9 mouse cellular contexts compared by ENCODE assay signal in the genomic region with DNA sequence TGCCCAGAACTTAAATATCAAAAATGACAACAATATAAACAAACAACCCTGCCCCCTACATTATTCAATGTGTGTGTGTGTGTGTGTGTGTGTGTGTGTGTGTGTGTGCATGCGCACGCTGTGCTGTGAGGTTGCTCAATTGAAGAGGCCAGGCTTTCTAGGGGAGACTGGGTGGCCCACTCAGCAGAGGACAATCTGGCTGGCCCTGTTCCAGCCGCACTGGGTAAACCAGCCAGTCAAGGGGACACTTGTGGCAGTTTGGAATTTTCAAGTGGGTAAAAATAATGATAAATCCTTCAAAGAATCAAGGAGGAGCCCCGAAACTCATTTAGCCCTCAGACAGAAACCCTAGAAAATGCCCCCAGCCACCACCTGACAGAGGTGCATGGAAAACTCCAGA.
DNase-seq lines count a peak whose midpoint lies in the region; ATAC-seq and TF ChIP-seq lines count a peak whose summit lies in the region.
"Had no signal": no experiment of that assay in that cellular context is flagged by ENCODE, and none has a peak within 500 bp of the region (broad histone marks: within the 10 kb centered on the region; RNA-seq: fewer than 3 reads in every experiment).

No protein-coding gene starts in this region.

- H3K27ac ChIP-seq in midbrain, embryonic 10.5 days (replicated peaks) = peak overlapping the region; percentile 58; the same call in 1 of the 2 replicates
- H3K27ac ChIP-seq in midbrain, embryonic 15.5 days = no peak overlapping the region
- H3K27ac ChIP-seq in forebrain, embryonic 12.5 days = no peak overlapping the region
- H3K27ac ChIP-seq in lung, postnatal 0 days (ENCODE audit: low read length) = 0 out of 2 replicates have a peak overlapping the region, but pooled peaks have one; percentile 22

- no peak overlapping the region for H3K4me3 ChIP-seq in midbrain, embryonic 10.5 days
- no peak overlapping the region for H3K4me3 ChIP-seq in midbrain, embryonic 15.5 days
- H3K4me3 ChIP-seq in forebrain, embryonic 12.5 days (replicated peaks) = no peak overlapping the region
- no peak overlapping the region for H3K4me3 ChIP-seq in lung, postnatal 0 days (ENCODE audit: low read depth, low read length)

- no peak for ATAC-seq in midbrain, embryonic 15.5 days (replicated peaks)
- peak; percentile 62; the same call in 1 of the 2 replicates for ATAC-seq in forebrain, embryonic 12.5 days (ENCODE audit: low FRiP score)
- ATAC-seq in lung, postnatal 0 days = peak; percentile 91

- WGBS in midbrain, embryonic 10.5 days = 80% methylated on average over 4 of the region's 4 CpGs
- 68% methylated on average over 4 of the region's 4 CpGs for WGBS in midbrain, embryonic 15.5 days
- WGBS in forebrain, embryonic 12.5 days = 67% methylated on average over 4 of the region's 4 CpGs
- 21% methylated on average over 4 of the region's 4 CpGs for WGBS in lung, postnatal 0 days

- H3K4me1 ChIP-seq in midbrain, embryonic 10.5 days = peaks cover 32% of the 10 kb centered on the region
- peaks cover 6% of the 10 kb centered on the region; the same call in 1 of the 2 replicates for H3K4me1 ChIP-seq in midbrain, embryonic 15.5 days
- peaks cover 21% of the 10 kb centered on the region for H3K4me1 ChIP-seq in forebrain, embryonic 12.5 days
- peaks cover 8% of the 10 kb centered on the region for H3K4me1 ChIP-seq in lung, postnatal 0 days (ENCODE audit: insufficient read depth, low read depth, low read length)

- H3K4me2 ChIP-seq in midbrain, embryonic 15.5 days = no peak overlapping the region
- H3K4me2 ChIP-seq in forebrain, embryonic 12.5 days = no peak overlapping the region
- H3K4me2 ChIP-seq in lung, postnatal 0 days (replicated peaks; ENCODE audit: low read depth, low read length) = peak overlapping the region; percentile 28

- H3K27me3 ChIP-seq in midbrain, embryonic 10.5 days (ENCODE audit: low read depth, poor library complexity, severe bottlenecking) = no peaks in the 10 kb centered on the region
- H3K27me3 ChIP-seq in midbrain, embryonic 15.5 days (replicated peaks) = no peaks in the 10 kb centered on the region
- no peaks in the 10 kb centered on the region for H3K27me3 ChIP-seq in forebrain, embryonic 12.5 days
- no peaks in the 10 kb centered on the region for H3K27me3 ChIP-seq in lung, postnatal 0 days (replicated peaks; ENCODE audit: insufficient read depth, low read length)

- H3K9ac ChIP-seq in midbrain, embryonic 15.5 days = no peak overlapping the region
- no peak overlapping the region for H3K9ac ChIP-seq in forebrain, embryonic 12.5 days
- no peak overlapping the region for H3K9ac ChIP-seq in lung, postnatal 0 days (replicated peaks; ENCODE audit: low read depth)

- no peaks in the 10 kb centered on the region for H3K36me3 ChIP-seq in midbrain, embryonic 10.5 days
- H3K36me3 ChIP-seq in midbrain, embryonic 15.5 days (replicated peaks) = no peaks in the 10 kb centered on the region
- H3K36me3 ChIP-seq in forebrain, embryonic 12.5 days (replicated peaks) = no peaks in the 10 kb centered on the region
- no peaks in the 10 kb centered on the region for H3K36me3 ChIP-seq in lung, postnatal 0 days (ENCODE audit: insufficient read depth, low read length)

- DNase-seq in embryo, embryonic 11 days = peak; percentile 12
- no peak for DNase-seq in embryo, embryonic 10.5 days (ENCODE audit: low spot score)
- no peak for DNase-seq in midbrain, embryonic 10.5 days (ENCODE audit: low spot score)
- DNase-seq in lung, postnatal 0 days (ENCODE audit: low spot score) = peak; percentile 85
- DNase-seq in spleen, postnatal 4 days (ENCODE audit: low spot score in 2 of 2) = no peak
- no peak for DNase-seq in adipocyte (ENCODE audit: low spot score)
- DNase-seq: cerebellum, adult 8-10 months had no signal

- H3K9me3 ChIP-seq in midbrain, embryonic 10.5 days (replicated peaks) = no peaks in the 10 kb centered on the region
- no peaks in the 10 kb centered on the region for H3K9me3 ChIP-seq in midbrain, embryonic 15.5 days
- H3K9me3 ChIP-seq in forebrain, embryonic 12.5 days = no peaks in the 10 kb centered on the region
- no peaks in the 10 kb centered on the region for H3K9me3 ChIP-seq in lung, postnatal 0 days (ENCODE audit: low read length)

- TF ChIP-seq EP300 in lung, postnatal 0 days (IDR thresholded peaks at IDR 0.05) = peak; percentile 32; the same call in 1 of the 2 replicates

- no peak for TF ChIP-seq CTCF in lung, postnatal 0 days (IDR thresholded peaks at IDR 0.05)

Comparison
In these comparisons a context has a peak if more than half of its experiments do, and no peak if none do; other contexts are left out.
1. DNase-seq: peak in embryo, embryonic 11 days (single experiment) and lung, postnatal 0 days (single experiment); none in embryo, embryonic 10.5 days (single experiment), midbrain, embryonic 10.5 days (single experiment), spleen, postnatal 4 days (0 of 2) and adipocyte (single experiment).
2. H3K27ac ChIP-seq: peak in midbrain, embryonic 10.5 days (single experiment) and lung, postnatal 0 days (single experiment); none in midbrain, embryonic 15.5 days (single experiment) and forebrain, embryonic 12.5 days (single experiment).